Mouse (Mus musculus): Measurements from ENCODE around the gene Rsph3b. TPM values are rescaled to one million over a fixed set of nuclear protein-coding genes. Genes with fewer than 3 reads are reported as not detected.

Rsph3b gene
- total RNA-seq, 2 experiments from 2014 or later: 58.5 to 59.3 TPM

DNA sequence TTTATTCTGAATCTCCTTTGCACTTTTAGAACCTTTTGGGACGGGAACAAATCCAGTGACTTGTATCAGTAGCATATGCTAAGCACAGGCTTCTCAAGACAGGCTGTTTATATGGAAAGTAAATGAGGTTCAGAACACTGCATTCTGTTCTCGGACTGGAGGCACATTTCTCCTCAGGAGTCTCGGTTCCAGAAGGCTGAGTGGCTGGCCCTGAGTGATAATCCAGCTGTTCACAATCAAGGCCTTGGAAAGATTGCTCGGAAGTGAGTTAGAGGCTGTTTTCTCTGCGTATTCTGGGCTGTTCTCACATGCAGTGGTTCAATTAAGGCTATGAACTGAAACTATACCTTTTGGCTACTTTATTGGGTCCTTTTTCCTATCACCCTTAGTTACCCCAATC, 82.9 kb downstream of the Rsph3b start:
- DNase-seq: peak; percentile 57 to 67

DNA sequence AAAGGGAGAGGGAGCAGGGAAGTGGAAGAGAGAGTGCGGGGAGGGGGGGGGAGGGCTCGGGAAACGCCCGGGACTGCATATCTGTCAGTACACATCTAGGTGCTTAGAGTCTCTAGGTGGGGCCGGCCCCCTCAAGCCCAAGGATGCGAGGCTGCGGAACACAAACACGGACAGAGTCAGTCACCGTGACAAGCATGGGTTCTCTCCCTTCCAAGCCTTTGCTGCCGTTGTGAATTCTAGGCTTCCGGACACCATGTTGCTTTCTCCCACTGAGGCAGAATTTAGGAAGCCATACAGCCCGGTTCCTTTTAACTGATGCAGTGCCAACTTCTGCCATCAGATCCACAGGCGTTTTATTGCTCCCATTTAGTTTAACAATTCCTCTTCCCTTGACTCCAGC, 83.6 kb downstream of the Rsph3b start:
- DNase-seq: no peak

DNA sequence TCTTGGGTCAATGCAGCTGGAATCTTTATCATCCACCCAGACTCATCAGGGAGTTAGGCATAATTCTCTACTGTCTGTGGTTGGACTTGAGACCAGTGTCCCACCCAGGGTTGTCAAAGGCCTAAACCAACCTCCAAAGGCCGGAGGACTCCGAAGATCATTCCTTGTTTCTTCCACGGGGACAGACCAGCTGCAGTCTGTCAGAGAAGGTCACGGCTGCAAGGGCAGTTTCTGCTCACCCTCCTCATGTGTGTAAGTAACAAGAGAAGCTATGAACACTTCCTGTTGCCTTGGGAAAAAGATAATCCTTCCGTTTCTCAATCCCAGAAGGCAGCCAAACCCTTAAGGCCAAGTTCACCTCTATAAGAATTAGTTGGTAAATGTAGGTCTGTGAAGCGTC, 85.0 kb downstream of the Rsph3b start:
- DNase-seq: peak; percentile 48 to 66

DNA sequence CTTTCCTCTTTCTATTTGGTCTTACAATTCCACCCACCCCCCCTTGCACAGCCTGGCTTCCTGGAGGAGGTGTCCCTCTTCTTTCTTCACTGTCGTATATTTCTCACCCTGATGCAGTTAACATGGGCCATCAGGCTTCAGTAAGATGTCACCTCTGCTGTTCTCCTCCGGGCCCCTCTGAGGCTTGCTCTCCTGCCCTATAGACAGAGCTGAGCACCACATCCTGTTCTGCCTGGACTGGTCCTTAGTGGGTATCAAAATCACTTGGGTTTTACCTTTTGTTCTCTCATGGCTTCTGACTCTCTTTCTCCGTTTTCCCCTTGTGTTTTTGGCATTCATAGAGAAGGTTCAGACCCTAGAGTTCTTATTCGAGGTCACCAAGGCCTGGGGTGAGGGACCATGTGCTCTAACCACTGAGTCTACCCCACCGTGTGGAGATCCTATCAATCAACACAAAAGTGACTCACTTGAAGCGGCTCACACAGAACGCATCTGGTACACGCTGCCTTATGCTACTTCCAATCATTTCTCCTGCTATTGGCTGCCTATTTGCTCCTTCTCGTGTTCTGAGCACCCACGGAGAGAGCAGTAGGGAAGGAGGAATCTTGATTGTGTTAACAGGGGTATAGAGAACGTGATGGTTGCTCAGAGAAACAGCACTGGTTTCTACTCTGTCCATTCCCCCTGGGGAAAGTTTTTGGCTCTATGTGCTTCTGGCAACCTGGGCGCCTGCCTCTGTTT, 86.3 kb downstream of the Rsph3b start:
- DNase-seq: peak in 1 of 2 experiments; percentile 34

DNA sequence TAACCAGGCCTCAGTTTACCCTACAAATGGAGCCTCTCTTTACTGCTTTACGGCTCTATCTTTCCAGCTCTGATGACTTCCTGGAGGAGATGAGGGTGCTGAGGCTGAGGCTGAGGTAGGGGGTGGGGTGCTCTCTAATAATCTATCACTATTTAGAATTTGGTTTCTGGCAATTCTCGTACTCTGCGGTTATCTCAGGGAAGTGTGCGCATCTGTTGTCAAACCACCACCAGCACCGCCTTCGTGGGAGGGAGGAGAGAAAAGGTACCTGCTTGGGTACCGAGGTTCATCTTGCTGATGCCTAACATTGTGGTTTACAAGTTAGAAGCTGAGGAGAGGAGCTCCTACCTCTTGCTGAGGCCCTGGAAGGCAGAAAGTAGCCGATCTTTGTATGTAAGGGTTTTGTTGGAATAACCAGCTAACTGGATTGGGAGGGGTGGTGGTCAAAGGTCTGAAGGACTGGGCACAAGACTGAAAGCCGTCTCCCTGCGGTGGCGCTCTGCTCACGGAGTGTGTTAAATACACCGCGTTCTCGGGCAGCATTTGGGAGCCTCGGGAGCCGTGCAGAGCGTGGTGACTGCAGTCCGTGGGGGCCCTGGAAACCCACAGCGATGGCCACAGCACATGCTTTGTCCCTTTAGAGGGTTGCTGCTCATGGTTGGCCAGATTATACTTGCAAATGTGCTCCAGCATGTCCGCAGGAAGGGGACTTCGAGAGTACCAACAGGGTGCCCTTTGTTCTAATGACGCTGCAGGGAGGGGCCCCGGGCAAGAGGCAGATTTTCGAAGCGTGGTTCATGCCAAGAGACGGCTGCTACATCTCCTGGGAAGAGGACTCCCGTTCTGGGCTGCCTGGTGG, 87.1 kb downstream of the Rsph3b start:
- DNase-seq: peak; percentile 33 to 42

DNA sequence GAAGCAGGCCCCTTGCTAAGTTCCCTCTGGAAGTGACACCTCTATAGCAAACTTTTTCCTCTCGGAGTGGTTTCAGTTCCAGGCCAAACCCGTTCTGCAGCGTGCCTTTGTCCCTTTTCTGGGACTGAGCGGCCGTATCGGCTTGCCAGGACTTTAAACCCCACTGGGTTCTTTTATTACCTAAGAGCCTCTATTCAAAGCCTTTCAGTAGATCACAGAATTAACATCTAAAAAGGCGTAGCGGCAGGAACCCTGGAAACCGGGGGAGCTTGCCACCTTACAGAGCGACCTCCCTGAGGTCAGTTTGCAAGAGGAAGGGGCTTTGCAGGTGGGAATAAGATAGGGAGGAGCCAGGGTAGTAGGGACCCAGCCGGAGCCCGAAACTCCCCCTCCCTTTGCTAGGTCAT, 88.0 kb downstream of the Rsph3b start:
- DNase-seq: no peak

DNA sequence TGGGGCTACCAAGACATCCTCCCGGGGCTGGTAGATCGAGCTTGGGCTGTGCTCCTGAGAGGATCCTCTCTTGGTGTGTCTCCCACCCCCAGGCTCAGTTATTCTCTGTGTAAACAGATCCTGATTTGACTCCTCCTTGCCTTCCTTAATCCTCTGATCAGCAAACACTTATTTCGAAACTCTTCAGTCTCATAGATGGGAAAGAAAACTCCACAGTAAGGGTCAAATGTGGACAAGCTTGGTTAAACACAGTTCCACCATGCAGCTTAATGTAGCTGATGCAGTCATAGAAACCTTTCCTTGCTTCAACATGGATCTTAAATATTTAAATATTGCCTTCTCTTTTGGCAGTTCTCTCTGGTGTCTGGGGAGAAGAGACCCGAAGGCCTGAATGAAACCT, 88.4 kb downstream of the Rsph3b start:
- DNase-seq: no peak

Small RNA genes within 50 kb of the gene (microRNA-seq; reads per million reads assigned to microRNA genes)
- 0 reads per million in 2 experiments for gene Mir692-1

Other genes with a start within 250 kb of the Rsph3b start
- gene Ezr, start 165.9 kb downstream of the Rsph3b start, total RNA-seq (2021): 10 to 100 TPM; 32.5 to 36.9 TPM
- gene Tagap1, start 12.5 kb upstream of the Rsph3b start, total RNA-seq (2021): 1 to 10 TPM; 9.3 to 9.7 TPM
- gene Rnaset2b, start 22.0 kb upstream of the Rsph3b start, total RNA-seq (2021): 100 to 1,000 TPM; 187 to 203 TPM
- gene Gm49721, start 30.2 kb upstream of the Rsph3b start, total RNA-seq (2021): not detected
- not detected for gene Gm1604a, start 76.9 kb upstream of the Rsph3b start, total RNA-seq (2021)
- gene Rps6ka2, start 221.4 kb upstream of the Rsph3b start, total RNA-seq (2021): 10 to 100 TPM; 38.6 to 49.2 TPM

Measured in heart, adult 18-20 months (tissue).